In the genomic region with DNA sequence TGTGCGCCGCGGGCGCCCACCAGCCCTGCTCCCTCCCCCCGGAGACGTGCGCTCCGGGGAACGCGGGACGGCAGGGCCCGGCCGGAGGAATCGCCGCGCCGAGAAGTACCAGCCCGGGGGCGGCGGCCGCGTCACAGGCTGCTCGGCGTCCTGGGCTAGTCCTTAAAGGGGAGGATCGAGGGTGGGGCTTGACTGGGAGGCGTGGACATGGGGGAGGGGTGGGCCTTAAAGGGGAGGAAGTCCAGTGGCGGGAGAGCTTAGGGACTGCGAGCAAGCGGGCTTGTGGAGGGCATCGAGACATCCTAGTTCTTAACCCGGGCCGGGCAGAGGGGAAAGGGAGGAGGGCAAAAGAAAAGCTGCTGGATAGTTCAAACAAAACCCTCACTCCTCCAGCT, we compare ENCODE assay signal across 8 mouse cellular contexts. TPM values are rescaled to one million over a fixed set of nuclear protein-coding genes. Genes with fewer than 3 reads are reported as not detected.
DNase-seq lines count a peak whose midpoint lies in the region; ATAC-seq lines count a peak whose summit lies in the region.

A gene (minus strand): TSS at position 127 of the 395 bp plus-strand sequence.

- H3K36me3 ChIP-seq in hindbrain, embryonic 10.5 days = 0 out of 2 replicates have a peak, but pooled peaks cover 5% of the 10 kb centered on the region

- DNase-seq in MN1 (ENCODE audit: low spot score) = peak; percentile 89
- DNase-seq in cerebellum, adult 8-10 months = peak; percentile 84
- DNase-seq in hindbrain, embryonic 10.5 days (ENCODE audit: low spot score) = peak; percentile 95
- DNase-seq in layer of hippocampus, postnatal 14 days (ENCODE audit: low spot score in 2 of 2) = peak; percentile 79 to 91
- DNase-seq in lung, postnatal 25 days (ENCODE audit: low spot score) = peak; percentile 93
- DNase-seq in retina, embryonic 14.5 days (ENCODE audit: low spot score) = peak; percentile 92
- DNase-seq in thymus, postnatal 4 days = peak; percentile 91

- H3K9me3 ChIP-seq in hindbrain, embryonic 10.5 days = no peaks in the 10 kb centered on the region

- H3K4me1 ChIP-seq in hindbrain, embryonic 10.5 days (replicated peaks) = peaks cover 41% of the 10 kb centered on the region

- H3K27ac ChIP-seq in hindbrain, embryonic 10.5 days = peak within 1 kb of the TSS; percentile 96

- peak within 1 kb of the TSS; percentile 97 for H3K4me3 ChIP-seq in hindbrain, embryonic 10.5 days

- peaks cover 16% of the 10 kb centered on the region for H3K27me3 ChIP-seq in hindbrain, embryonic 10.5 days (ENCODE audit: insufficient read depth, poor library complexity, severe bottlenecking)

- peak; percentile 86 for ATAC-seq in frontal cortex, adult (ENCODE audit: low TSS enrichment)

- WGBS in hindbrain, embryonic 10.5 days = under 1% methylated on average over 31 of the region's 32 CpGs

RNA-seq across cellular contexts. Expression of the gene that starts here (rescaled TPM):
- 47.0 and 51.1 TPM in 2 replicates for polyA plus RNA-seq in hindbrain, embryonic 10.5 days (2016; fragmentation: Nextera tagmentation; extraction: Ambion mirVana)
- total RNA-seq in layer of hippocampus, postnatal 14 days (2021) = 10 to 100 TPM; 26.1 to 30.4 TPM

Comparison
In these comparisons a context has a peak if more than half of its experiments do, and no peak if none do; other contexts are left out.
1. Peak in every context shown above with its lines: DNase-seq, ATAC-seq, H3K4me3 ChIP-seq and H3K27ac ChIP-seq.